Mouse (Mus musculus): ENCODE results near the gene Stag3.

Gene Stag3

GRCm38 (mm10) chr5:138268980-138269379, 11.1 kb upstream of the Stag3 start:
- DNase-seq (ENCODE audit: low spot score): no peak

GRCm38 (mm10) chr5:138271232-138271631, 8.8 kb upstream of the Stag3 start:
- no peak for DNase-seq (ENCODE audit: low spot score)

DNA sequence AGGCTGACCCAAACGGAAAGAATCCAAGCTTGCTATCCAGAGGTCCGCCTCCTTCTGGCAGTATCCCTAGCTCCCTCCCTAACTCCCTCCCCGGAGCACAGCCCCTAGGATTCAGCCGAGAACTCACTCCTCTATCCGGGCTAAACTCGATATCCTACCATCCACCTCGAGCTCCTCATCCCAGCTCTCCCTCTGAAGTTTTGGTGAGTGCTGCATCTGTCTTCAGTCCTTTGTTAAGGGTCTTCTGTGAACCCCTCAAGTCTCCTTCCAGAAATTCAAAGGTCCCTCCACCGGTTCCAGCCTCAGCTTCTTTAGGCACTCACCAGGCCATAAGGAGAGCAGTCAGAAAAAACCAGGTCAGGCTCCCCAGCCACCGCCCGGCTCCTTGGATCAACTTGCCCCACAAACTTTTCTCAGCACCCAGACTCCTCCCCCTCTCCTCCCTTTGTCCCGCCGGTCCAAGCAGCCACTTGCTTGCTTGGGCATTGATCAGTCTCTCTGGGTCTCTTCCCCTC, 7.6 kb upstream of the Stag3 start, which contains the start of gene Gal3st4:
Gene Gal3st4 (minus strand): TSS at position 432 of the 515 bp plus-strand sequence.
- DNase-seq (ENCODE audit: low spot score): no peak

- no peak for DNase-seq (ENCODE audit: low spot score)
These were observed 5.9 kb upstream of the Stag3 start for GRCm38 (mm10) chr5:138274186-138274585.

DNA sequence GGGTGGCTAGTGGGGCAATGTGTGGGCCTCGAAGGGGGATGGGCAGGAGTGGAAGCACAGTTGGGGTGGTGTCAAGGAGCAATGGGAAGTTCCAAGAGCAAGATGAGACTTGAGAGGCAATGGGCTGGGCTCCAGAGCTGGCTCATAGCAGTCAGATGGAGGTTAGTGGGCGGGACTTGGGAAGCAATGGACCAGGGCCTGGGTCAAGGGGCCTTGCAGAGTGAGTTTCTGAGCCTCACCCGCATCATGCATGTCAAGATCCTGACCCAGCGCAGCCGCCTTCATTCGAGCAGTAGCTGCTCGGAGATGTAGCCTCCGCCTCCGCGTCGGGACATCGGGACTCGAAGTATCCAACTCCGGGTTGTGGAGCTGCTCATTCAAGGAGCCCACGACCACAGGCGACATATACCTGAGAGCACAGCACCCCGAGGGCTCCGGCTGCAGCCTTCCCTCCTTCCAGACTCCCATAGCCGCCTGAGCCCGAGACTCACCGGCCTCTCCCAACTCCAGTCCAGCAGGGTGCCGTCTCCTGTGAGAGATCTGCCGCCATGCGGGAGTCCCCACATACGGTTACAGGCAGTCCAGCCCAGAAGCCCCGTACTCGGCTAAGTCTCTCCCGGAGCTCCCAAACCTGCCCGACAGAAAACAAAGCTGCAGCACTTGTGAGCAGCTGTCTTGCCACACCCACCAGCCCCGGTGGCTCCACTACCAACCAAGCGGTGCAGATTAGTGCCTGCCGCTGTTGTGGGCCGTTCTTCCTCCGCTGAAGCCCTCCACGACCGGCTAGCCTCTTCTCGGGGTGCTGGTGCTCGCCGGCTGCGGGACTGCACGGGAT, 4.6 kb upstream of the Stag3 start:
- no peak for DNase-seq (ENCODE audit: low spot score)

DNA sequence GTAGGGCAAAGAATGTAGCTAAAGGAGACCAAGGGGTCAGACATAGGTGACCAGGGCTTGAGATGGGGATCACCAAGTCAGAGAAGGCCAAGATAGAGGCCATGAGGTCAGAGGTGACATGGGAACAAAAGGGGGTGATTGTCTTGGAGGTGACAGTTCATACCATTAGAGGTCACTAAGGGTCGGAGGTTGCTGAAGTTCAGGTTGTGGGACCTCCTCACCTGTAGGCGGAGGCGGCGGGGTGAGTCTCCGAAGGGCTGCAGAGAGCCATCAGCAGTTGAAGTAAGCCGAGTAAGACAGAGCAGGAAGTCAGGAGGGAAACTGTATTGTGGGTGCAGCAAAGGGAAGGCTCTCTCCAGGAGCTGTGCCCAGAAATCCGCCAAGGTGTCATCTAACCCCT, 2.0 kb upstream of the Stag3 start:
- no peak for DNase-seq (ENCODE audit: low spot score)

DNA sequence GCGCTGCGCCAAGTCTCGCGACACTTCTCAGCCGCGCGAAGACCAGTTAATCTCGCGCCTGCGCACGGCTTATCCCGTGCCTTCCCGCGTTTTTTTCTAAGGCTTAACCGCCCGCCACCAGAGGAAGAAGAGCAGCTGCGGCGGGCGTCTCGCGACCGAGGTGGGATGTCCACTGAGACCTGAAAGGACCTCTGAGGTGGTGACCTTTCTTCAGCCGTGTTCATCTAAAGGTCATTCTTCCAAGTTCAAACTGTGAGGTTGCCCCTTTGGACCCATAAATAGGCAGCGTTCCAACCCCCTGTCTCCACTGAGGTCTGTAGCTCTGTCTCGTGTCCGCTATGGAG, 357 bp downstream of the Stag3 start:
- no peak for DNase-seq (ENCODE audit: low spot score)

DNA sequence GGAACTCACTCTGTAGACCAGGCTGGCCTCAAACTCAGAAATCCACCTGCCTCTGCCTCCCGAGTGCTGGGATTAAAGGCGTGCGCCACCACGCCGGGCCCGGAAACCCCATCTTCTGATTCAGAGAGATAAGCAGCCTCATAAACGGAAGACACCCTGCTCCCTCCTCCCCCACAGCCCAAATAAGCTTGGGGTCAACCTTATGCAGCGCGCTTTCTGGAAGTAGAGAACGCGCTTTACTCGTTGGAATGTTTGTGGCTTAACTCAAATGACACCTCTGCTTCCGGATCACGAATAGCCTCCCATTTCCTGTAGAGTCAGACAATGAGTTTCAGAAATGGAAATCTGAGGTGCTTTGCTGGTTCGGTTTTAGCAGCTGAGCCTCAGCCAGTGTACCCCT, 789 bp downstream of the Stag3 start:
- DNase-seq (ENCODE audit: low spot score): no peak

- no peak for DNase-seq (ENCODE audit: low spot score)
These were observed 1.8 kb downstream of the Stag3 start for GRCm38 (mm10) chr5:138281798-138282197.

DNA sequence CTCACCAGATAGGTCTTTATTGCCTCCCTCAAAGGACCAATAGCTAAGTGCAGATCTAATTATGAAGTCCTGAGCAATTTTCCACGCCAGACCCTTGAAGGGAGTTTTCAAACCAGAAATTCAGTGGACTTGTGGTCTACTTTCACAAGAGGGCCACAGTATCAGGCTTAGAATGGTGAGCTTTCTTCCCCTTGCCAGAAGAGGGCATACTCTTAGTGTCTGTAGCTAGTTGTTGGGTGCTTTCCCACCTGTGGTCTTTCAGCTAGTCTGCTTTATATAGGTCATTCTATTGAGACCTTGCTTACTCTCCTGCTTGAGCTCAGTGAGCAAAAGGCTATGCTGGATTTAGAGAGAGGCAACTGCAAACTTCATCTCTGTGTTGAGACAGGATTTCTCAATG, 3.5 kb downstream of the Stag3 start:
- no peak for DNase-seq (ENCODE audit: low spot score)

DNA sequence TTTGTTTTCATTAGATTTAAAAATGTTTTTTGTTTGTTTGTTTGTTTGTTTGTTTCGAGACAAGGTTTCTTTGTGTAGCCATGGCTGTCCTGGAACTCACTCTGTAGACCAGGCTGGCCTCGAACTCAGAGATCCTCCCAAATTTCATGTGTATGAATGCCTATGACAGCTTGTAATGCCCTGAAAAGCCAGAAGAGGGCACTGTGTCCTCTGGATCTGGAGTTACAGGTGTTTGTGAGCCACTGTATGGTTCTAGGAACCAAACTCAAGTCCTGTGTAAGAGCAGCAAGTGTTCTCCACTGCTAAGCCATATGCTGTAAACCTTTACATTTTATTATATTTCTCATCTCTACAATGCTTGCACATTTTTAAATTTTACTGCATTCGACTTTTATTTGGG, 7.8 kb downstream of the Stag3 start:
- DNase-seq (ENCODE audit: low spot score): no peak

GRCm38 (mm10) chr5:138291638-138292037, 11.6 kb downstream of the Stag3 start:
- DNase-seq (ENCODE audit: low spot score): no peak

- no peak for DNase-seq (ENCODE audit: low spot score)
These were observed 14.1 kb downstream of the Stag3 start for GRCm38 (mm10) chr5:138294158-138294557.

- DNase-seq (ENCODE audit: low spot score): no peak
These were observed 19.6 kb downstream of the Stag3 start for GRCm38 (mm10) chr5:138299613-138300012.

- DNase-seq (ENCODE audit: low spot score): no peak
These were observed 32.8 kb downstream of the Stag3 start for GRCm38 (mm10) chr5:138312795-138313194.

DNA sequence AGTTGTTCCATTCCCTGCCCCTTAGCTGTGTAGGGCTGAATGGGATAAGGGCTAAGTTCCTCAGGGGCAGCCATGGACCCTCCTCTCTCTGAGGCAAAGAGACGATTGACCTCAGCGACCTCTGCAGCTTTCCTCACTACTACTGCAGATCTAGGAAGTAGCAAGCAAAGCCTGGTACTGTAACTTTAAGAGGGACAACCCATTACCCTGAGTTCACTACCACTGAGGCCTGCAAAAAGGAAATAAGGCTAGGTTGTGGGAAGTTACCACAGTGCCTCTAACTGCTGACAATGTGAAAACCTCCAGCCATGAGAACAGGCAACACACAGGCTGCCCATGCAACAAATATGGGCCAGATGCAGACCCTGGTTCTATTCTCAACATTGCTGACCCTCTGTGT, 61.6 kb downstream of the Stag3 start, which contains the start of gene Pvrig:
Gene Pvrig (plus strand): TSS at position 301 of the 400 bp plus-strand sequence.
- no peak for DNase-seq (ENCODE audit: low spot score)

DNA sequence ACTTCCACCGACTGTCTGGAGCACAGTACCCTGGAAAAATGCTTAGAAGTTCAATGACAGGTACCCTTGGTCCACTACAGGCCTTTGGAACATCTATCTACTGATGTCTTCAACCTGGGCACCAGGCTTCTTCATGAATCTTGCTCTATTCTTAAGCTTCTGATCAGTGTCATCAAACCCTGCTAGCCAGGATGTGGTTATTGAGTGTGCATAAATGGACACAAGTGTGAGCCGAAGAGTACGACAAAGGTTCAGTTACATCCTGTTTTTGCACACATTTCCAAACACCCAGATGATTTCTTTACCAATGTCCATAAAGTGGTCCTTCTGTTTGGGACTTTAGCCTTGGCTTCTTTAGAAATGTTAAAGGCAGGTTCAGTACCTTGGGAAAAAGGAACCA, 63.2 kb downstream of the Stag3 start:
- no peak for DNase-seq (ENCODE audit: low spot score)
